Mouse (Mus musculus): ENCODE data around the gene Myh7.

DNA sequence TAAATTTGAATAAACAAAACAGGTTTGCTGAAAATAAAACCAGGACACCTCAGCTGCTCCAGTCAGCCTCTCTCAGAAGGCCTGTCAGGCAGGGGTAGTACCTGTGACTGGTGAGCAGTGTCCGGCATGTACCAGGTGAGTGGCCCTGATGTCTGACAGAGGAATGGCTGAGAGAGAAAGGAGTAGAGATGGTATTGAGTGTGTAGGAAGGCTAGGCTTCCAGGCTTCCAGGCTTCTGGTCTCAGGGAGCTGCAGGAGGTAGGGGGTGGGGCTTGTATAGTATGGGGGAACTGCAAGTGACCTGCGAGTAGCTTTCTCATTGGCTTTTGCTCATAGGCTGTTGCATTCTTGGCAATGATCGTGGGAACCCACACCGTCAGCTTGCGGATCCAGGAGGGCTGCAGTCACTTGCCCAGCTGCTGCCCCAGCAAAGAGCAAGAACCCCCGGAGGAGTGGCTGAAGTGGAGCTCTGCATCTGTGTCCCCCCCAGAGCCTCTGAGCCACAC lies 61.7 kb downstream of the Myh7 start, which contains the start of gene Il25:
- TF ChIP-seq CTCF (IDR thresholded peaks at IDR 0.05; ENCODE audit: borderline replicate concordance, extremely low read depth, insufficient read depth, insufficient read length), result no peak
- TF ChIP-seq POLR2A (IDR thresholded peaks at IDR 0.05; ENCODE audit: borderline replicate concordance, extremely low read depth, insufficient read depth, insufficient read length, poor library complexity, severe bottlenecking), result no peak
